Mouse (Mus musculus) large intestine, adult 2 months (tissue): ENCODE results near the gene Fbxo7. TPM values are rescaled to one million over a fixed set of nuclear protein-coding genes. Genes with fewer than 3 reads are reported as not detected.
"Not testable (repeated sequence)": the region's sequence is repeated elsewhere in the genome, so short reads cannot be mapped to it uniquely, and the experiment has no call there.

Experiments used
- DNase-seq: peaks from one replicate; pipeline ENCODE4 v3.0.0-alpha.2; 2012; ENCODE audit warnings: low read depth, low spot score
- WGBS: fragments of 180-500 bp; shearing (Covaris S2); methylation state at CpG from one replicate; pipeline ENCODE4 v1.1.7; 2018; 5-methylcytosine and 5-hydroxymethylcytosine counted together
- polyA plus RNA-seq: library from polyadenylated mRNA; depleted of rRNA; stranded (reverse); fragments of >200 nt; gene quantifications from 2 replicates; pipeline ENCODE4 v1.2.3, GENCODE M21; 2012; rRNA removed

The Fbxo7 gene
- 23.4 and 26.6 TPM in 2 replicates for polyA plus RNA-seq

- under 1% methylated on average over 82 of the region's 82 CpGs for WGBS
These were observed at the start of gene Fbxo7 for GRCm38 (mm10) chr10:86021749-86022473. TSS of gene Fbxo7 (plus strand) at chr10:86021972.

DNA sequence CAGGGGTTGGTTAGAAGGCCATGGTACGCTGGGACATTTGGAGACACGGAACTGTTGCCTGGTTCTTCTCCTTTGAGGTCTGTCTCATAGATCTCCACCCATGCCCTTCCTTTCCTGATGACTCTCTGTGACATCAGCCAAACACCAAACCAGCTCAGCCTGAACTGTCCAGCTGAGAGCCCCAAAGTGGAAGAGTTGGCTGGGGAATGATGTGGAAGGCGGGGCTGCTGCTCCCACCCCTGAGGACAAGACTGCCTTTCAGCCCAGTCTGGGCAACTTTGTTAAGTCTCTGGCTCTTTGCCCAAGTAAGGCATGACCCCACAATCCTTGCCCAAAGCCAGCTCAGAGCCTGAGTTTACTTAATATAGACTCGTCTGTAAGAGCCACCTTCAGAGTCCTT is 48.9 kb upstream of the Fbxo7 start:
- no peak for DNase-seq
- 53% methylated on average over 4 of the region's 4 CpGs for WGBS

More at GRCm38 (mm10) chr10:86021749-86022473, at the start of gene Fbxo7:
- peak; percentile 62 for DNase-seq

DNA sequence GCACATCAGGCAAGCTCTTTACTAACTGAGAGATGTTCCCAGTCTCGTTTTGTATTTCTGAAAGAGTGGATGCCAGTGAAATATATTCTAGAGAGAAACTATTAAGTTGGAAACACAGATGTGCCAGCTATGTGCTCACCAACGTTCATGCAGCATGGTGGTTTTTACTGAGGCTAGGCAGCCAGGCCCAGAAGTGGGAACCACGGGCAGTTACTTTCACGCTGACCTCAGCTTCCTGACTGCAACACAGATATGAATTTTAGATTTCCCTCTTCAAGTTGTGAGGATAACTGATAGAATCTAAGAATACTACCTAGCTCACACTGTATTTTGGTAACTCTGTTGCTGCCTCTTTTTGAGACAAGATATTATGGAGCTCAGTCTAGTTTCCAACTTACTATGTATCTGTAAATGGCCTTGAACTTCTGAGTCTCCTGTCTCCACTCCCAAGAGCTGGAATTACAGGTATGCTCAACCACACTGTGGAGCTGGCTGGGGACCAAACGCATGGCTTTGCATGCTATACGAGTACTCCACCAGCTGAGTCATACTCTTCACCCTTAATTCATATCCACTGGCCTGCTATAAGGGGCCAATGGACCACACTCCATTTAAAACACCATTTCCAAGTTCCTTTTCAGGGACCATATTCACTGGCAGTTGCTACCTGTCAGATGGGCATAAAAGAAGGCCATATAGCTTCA is 32.2 kb upstream of the Fbxo7 start:
- no peak for DNase-seq
- 53% methylated on average over 6 of the region's 6 CpGs for WGBS

GRCm38 (mm10) chr10:85992412-85992811 is 29.4 kb upstream of the Fbxo7 start:
- 80% methylated on average over 4 of the region's 4 CpGs for WGBS
- DNase-seq = no peak

DNA sequence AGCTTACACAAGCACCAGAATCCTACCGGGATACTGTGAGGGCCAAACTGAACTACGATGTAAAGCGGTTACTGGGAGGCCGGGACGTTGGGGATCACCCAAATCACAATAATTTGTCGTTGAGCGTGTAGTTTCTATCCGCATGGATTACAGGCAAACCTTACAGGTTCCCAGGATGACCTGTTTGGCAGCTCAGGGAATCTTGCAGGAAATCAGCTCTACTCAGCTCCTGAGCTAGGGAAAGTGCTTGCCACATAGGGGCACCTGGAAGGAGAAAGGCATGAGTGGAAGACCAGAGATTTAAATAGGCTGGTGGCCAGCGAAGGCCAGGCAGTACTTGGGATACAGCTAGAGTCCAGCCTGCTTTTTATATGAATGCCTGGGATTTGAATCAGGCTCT is 27.9 kb upstream of the Fbxo7 start:
- WGBS = 89% methylated on average over 9 of the region's 9 CpGs
- DNase-seq = no peak

GRCm38 (mm10) chr10:85994543-85995104 is 27.1 kb upstream of the Fbxo7 start:
- DNase-seq = no peak
- WGBS = 34% methylated on average over 5 of the region's 5 CpGs

GRCm38 (mm10) chr10:86000447-86000846 is 21.3 kb upstream of the Fbxo7 start:
- DNase-seq = no peak
- 97% methylated on average over 4 of the region's 4 CpGs for WGBS

DNA sequence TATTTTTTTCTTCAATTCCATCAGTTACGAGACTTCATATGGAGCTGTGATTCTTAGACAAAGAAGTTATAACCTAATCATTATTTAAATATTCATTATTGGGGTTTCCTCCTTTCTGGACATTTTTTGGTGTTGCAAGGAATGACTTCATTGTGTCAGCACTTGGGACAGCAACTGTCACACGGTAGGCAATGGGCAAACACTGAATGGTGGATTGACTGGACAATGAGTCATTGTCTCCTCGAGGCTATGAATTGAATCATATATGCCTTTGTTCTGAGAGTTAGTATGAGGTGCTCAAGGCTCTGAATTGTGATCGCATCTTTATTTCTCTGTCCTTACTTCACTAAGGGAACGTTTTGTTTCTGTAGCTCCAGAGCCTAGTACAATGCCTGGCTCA is 15.3 kb upstream of the Fbxo7 start:
- WGBS = 59% methylated on average over 5 of the region's 5 CpGs

GRCm38 (mm10) chr10:86009688-86010087 is 12.1 kb upstream of the Fbxo7 start:
- no peak for DNase-seq

More for the DNA sequence above, 15.3 kb upstream of the Fbxo7 start:
- DNase-seq = no peak

GRCm38 (mm10) chr10:86010636-86011035 is 11.1 kb upstream of the Fbxo7 start:
- 10% methylated on average over 6 of the region's 6 CpGs for WGBS
- no peak for DNase-seq

More at GRCm38 (mm10) chr10:86009688-86010087, 12.1 kb upstream of the Fbxo7 start:
- WGBS = 81% methylated on average over 2 of the region's 2 CpGs

DNA sequence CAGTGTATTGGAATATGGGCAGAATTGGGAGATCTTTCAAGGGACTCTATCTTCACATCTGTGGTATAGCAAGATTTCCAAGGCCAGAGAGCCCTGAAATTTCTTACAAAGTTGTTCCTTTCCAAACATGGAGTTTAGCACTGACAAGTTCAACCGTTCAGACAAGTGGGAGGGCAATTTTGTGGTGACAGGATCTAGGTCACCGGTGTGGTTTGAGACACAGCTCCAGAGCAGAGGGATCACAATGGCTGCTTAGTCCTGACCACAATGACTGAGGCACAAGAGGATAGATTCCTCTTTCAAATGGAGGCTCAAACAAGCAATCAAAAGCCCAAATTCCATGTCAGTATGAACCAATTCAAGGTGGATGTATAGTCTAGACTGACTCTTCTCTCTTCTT is 10.6 kb upstream of the Fbxo7 start:
- no peak for DNase-seq
- WGBS = 62% methylated on average over 2 of the region's 2 CpGs

DNA sequence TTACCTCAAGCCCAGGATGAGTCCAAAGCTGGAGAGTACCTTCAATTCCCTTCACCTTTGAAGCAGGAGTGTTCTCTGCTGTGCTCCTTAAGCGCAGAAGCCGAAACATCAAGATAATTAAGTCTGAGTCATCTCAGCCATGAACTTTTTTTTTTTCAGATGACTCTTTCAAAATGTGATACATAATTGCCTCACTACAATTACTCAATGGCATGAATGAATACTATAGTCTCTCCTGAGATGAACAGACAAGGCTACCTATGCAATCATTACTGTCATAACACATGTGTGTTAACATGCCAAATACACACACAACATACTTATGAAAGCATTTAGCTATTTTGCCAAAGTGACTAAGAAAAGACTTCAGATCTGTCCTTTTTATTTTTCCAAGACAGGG is 10.0 kb upstream of the Fbxo7 start, which contains the start of gene Bpifc:
Bpifc (minus strand) TSS at position 115 of the 400 bp plus-strand sequence.
- 50% methylated on average over 2 of the region's 2 CpGs for WGBS
- DNase-seq = no peak

- DNase-seq = no peak
- 91% methylated on average over 7 of the region's 7 CpGs for WGBS
These were observed 4.0 kb upstream of the Fbxo7 start for GRCm38 (mm10) chr10:86017781-86018180.

- WGBS = 53% methylated on average over 5 of the region's 5 CpGs
- DNase-seq = no peak
These were observed 3.0 kb upstream of the Fbxo7 start for GRCm38 (mm10) chr10:86018813-86019212.

GRCm38 (mm10) chr10:86021408-86021748 is 394 bp upstream of the Fbxo7 start:
- WGBS = 0% methylated on average over 3 of the region's 3 CpGs
- DNase-seq = no peak

DNA sequence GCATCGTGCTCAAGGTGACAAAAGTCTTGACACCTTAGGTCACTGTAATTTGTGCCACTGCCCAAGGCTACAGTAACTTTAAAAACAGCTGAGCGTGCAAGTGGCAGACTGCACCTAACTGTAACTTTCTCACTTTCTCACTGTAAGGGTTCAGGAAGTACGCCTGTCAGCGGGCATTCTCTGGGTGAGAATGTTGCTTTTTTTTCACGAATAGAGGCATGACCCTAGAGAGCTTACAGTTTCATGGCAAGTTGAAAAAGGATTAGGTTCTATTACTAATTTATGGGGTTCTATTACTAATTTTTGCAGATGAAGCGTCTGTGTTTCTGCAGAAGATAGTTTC is 673 bp downstream of the Fbxo7 start:
- 3% methylated on average over 6 of the region's 6 CpGs for WGBS
- DNase-seq = no peak

GRCm38 (mm10) chr10:86023149-86023548 is 1.4 kb downstream of the Fbxo7 start:
- no peak for DNase-seq

DNA sequence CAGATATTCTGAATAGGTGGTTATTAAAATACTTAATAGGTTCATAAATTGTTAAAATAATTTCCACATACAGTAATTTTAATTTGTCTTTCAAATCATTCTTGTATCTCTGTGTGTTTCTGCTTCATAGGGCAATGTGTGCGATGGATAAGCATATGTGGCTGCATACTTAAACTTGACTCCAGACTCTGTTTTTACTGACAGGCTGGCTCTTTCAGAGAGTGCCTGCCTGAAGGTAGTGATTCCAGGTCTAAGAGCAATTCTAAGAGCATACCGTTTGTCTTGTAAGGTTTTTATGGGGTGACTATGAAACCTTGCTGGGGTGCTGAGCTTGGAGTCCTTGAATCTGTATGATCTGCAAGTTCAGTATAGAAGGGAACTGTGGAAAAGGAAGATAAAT is 4.1 kb downstream of the Fbxo7 start:
- 70% methylated on average over 2 of the region's 2 CpGs for WGBS
- no peak for DNase-seq

DNA sequence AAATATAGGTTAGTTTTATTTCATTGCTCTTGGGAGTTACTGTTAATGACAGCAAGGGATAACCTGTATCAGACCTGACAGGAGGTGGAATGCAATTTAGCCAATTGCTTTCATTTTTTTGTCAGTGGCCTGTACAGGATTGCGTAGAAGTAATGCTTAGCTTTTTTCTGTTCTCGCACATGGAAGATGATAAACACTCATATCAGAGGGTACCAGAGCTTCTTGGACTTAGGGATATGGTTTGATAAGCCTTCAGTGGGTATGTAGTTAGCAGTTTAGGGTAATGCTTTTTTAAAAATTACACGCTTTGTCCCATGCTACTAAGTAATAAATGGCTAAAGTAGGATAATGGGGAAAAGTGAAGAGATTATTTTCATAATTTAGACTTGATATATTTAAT is 4.6 kb downstream of the Fbxo7 start:
- 96% methylated on average over 3 of the region's 3 CpGs for WGBS
- no peak for DNase-seq

GRCm38 (mm10) chr10:86026807-86027206 is 5.0 kb downstream of the Fbxo7 start:
- WGBS = 96% methylated on average over 1 of the region's 1 CpGs
- DNase-seq = not testable (repeated sequence)

DNA sequence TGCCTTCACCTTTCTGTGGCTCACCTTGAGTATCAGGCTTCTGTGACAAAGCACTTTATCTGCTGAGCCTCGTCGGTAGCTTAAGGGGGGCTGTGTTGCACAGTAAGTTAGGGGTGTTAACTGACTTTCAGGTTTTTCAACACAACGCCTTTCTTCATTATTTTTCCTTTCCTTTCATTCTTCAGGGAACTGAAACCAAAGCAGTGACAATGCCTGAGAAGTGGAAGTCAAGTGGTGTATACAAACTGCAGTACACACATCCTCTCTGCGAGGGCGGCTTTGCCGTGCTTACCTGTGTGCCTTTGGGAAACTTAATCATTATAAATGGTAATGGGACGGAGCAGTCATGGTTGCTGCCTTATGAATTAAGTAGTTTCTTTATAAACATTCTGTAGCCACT is 9.0 kb downstream of the Fbxo7 start:
- 89% methylated on average over 7 of the region's 7 CpGs for WGBS
- DNase-seq = no peak
